Mouse (Mus musculus): ENCODE measurements around the gene Ethe1. TPM values are rescaled to one million over a fixed set of nuclear protein-coding genes. Genes with fewer than 3 reads are reported as not detected.

The Ethe1 gene
- total and polyA plus RNA-seq, 3 experiments, result 21.0 to 33.3 TPM; not detected in 1

- H3K36me3 ChIP-seq (ENCODE audit: control insufficient read depth in 1 of 2, insufficient read depth in 2 of 2, low read length in 2 of 2), result peaks cover 0 to 3% of the 10 kb centered on the region in 2 experiments; a peak in 2 of 4 replicates
- H3K9me3 ChIP-seq (replicated peaks; ENCODE audit: insufficient read depth, low read length), result no peaks in the 10 kb centered on the region
- H3K9ac ChIP-seq (ENCODE audit: control insufficient read depth, low read depth, low read length, poor library complexity, severe bottlenecking), result no peak overlapping the region
- no peak overlapping the region for H3K4me3 ChIP-seq (ENCODE audit: control insufficient read depth in 1 of 2, insufficient read depth in 1 of 2, low read depth in 2 of 2, low read length in 2 of 2)
- no peaks in the 10 kb centered on the region for H3K79me2 ChIP-seq (ENCODE audit: control insufficient read depth, insufficient read depth, low read length, poor library complexity)
- no peak overlapping the region for H3K27ac ChIP-seq (ENCODE audit: control insufficient read depth, low read depth, low read length)
- no peak for DNase-seq (ENCODE audit: low read depth, low spot score)
- no peaks in the 10 kb centered on the region for H3K4me1 ChIP-seq (ENCODE audit: control insufficient read depth in 1 of 2, insufficient read depth in 2 of 2, low read length in 2 of 2)
- H3K27me3 ChIP-seq (ENCODE audit: control insufficient read depth in 1 of 2, insufficient read depth in 2 of 2, low read length in 2 of 2), result no peaks in the 10 kb centered on the region
- TF ChIP-seq ZNF384 (IDR thresholded peaks at IDR 0.05; ENCODE audit: low read depth, low read length) (no peak), SIN3A (IDR thresholded peaks at IDR 0.05; ENCODE audit: low read length) (no peak), MAZ (IDR thresholded peaks at IDR 0.05; ENCODE audit: low read depth, low read length) (no peak), EP300 (IDR thresholded peaks at IDR 0.05; ENCODE audit: low read depth in 1 of 2, low read length in 2 of 2) (no peak), GATA1 (IDR thresholded peaks at IDR 0.05; ENCODE audit: low read depth, low read length) (no peak), POLR2AphosphoS5 (IDR thresholded peaks at IDR 0.05; ENCODE audit: borderline replicate concordance, low read depth, low read length) (no peak), CHD2 (IDR thresholded peaks at IDR 0.05; ENCODE audit: low read length) (no peak), CTCF (IDR thresholded peaks at IDR 0.05 in 2 of 3, conservative IDR thresholded peaks at IDR 0.05 in 1 of 3; ENCODE audit: control insufficient read depth in 1 of 3, insufficient read depth in 1 of 3, low read depth in 2 of 3, low read length in 3 of 3, poor library complexity in 1 of 3, severe bottlenecking in 1 of 3) (no peak), NELFE (IDR thresholded peaks at IDR 0.05; ENCODE audit: low read depth, low read length) (no peak), ETS1 (IDR thresholded peaks at IDR 0.05; ENCODE audit: low read depth, low read length) (no peak), JUND (IDR thresholded peaks at IDR 0.05; ENCODE audit: low read depth, low read length) (no peak), RCOR1 (IDR thresholded peaks at IDR 0.05; ENCODE audit: low read depth, low read length) (no peak), NRF1 (IDR thresholded peaks at IDR 0.05; ENCODE audit: insufficient read depth, low read depth, low read length, poor library complexity, severe bottlenecking) (no peak), MAX (IDR thresholded peaks at IDR 0.05; ENCODE audit: low read length) (no peak), RAD21 (IDR thresholded peaks at IDR 0.05; ENCODE audit: low read depth, low read length) (no peak)
Measured at GRCm38 (mm10) chr7:24566206-24566605, 21.1 kb upstream of the Ethe1 start.

- Histone ChIP-seq H3K9me3 (replicated peaks; ENCODE audit: insufficient read depth, low read length) (no peaks in the 10 kb centered on the region), H3K4me1 (ENCODE audit: control insufficient read depth in 1 of 2, insufficient read depth in 2 of 2, low read length in 2 of 2) (no peaks in the 10 kb centered on the region), H3K27ac (ENCODE audit: control insufficient read depth, low read depth, low read length) (no peak overlapping the region), H3K27me3 (ENCODE audit: control insufficient read depth in 1 of 2, insufficient read depth in 2 of 2, low read length in 2 of 2) (no peaks in the 10 kb centered on the region), H3K9ac (ENCODE audit: control insufficient read depth, low read depth, low read length, poor library complexity, severe bottlenecking) (no peak overlapping the region), H3K4me3 (ENCODE audit: control insufficient read depth in 1 of 2, insufficient read depth in 1 of 2, low read depth in 2 of 2, low read length in 2 of 2) (no peak overlapping the region), H3K79me2 (ENCODE audit: control insufficient read depth, insufficient read depth, low read length, poor library complexity) (no peaks in the 10 kb centered on the region), H3K36me3 (ENCODE audit: control insufficient read depth in 1 of 2, insufficient read depth in 2 of 2, low read length in 2 of 2) (peaks cover 0 to 3% of the 10 kb centered on the region in 2 experiments; a peak in 1 of 4 replicates)
- no peak for DNase-seq (ENCODE audit: low read depth, low spot score)
- TF ChIP-seq SMC3 (IDR thresholded peaks at IDR 0.05; ENCODE audit: low read depth, low read length) (no peak), TBP (IDR thresholded peaks at IDR 0.05; ENCODE audit: low read depth, low read length) (no peak), TAL1 (IDR thresholded peaks at IDR 0.05; ENCODE audit: low read length) (no peak), POLR2AphosphoS2 (IDR thresholded peaks at IDR 0.05; ENCODE audit: low read length) (no peak), UBTF (IDR thresholded peaks at IDR 0.05; ENCODE audit: borderline replicate concordance, insufficient read depth, low read depth, low read length) (no peak), USF1 (IDR thresholded peaks at IDR 0.05; ENCODE audit: low read depth, low read length) (no peak), TCF12 (IDR thresholded peaks at IDR 0.05; ENCODE audit: low read depth, low read length) (no peak), USF2 (IDR thresholded peaks at IDR 0.05; ENCODE audit: borderline replicate concordance in 1 of 2, insufficient read depth in 1 of 2, low read depth in 1 of 2, low read length in 2 of 2) (no peak), CHD2 (IDR thresholded peaks at IDR 0.05; ENCODE audit: low read length) (no peak), GATA1 (IDR thresholded peaks at IDR 0.05; ENCODE audit: low read depth, low read length) (no peak), HCFC1 (IDR thresholded peaks at IDR 0.05; ENCODE audit: low read depth, low read length) (no peak), SIN3A (IDR thresholded peaks at IDR 0.05; ENCODE audit: low read length) (no peak)
Measured at GRCm38 (mm10) chr7:24568512-24568911, 18.8 kb upstream of the Ethe1 start.

Data from MEL (cell line).